Mouse (Mus musculus) lung, embryonic 16.5 days (tissue): ENCODE data around the gene Fau. TPM values are rescaled to one million over a fixed set of nuclear protein-coding genes. Genes with fewer than 3 reads are reported as not detected.

Source experiments
- ATAC-seq: fragments of 200-750 bp; cut with Nextera tagmentation; 2 replicates; pipeline ENCODE4 v1.8.0; 2017; ENCODE audit warnings: low read depth, mild to moderate bottlenecking, moderate library complexity
- H3K27ac ChIP-seq: fragments of 300-500 bp; sonication (generic); 2 replicates; pipeline ENCODE4 v1.5.1; 2014; ENCODE audit warnings: mild to moderate bottlenecking, control low read depth, low read length
- H3K27me3 ChIP-seq: fragments of 300-500 bp; sonication (generic); 2 replicates; pipeline ENCODE4 v1.6.1; 2014; ENCODE audit warnings: low read depth, low read length, mixed read lengths; ENCODE audit not compliant: control insufficient read depth, insufficient read depth
- H3K36me3 ChIP-seq: fragments of 300-500 bp; sonication (generic); 2 replicates; pipeline ENCODE4 v1.6.1; 2014; ENCODE audit warnings: low read length; ENCODE audit not compliant: control insufficient read depth, insufficient read depth
- H3K4me1 ChIP-seq: fragments of 300-500 bp; sonication (generic); replicated peaks from 2 replicates; pipeline ENCODE4 v1.6.1; 2014; ENCODE audit warnings: low read length, mixed read lengths; ENCODE audit not compliant: control insufficient read depth, insufficient read depth
- H3K4me2 ChIP-seq: fragments of 300-500 bp; sonication (generic); 2 replicates; pipeline ENCODE4 v1.6.1; 2014; ENCODE audit warnings: low read depth, low read length, control low read depth
- H3K4me3 ChIP-seq: fragments of 300-500 bp; sonication (generic); 2 replicates; pipeline ENCODE4 v1.5.1; 2014; ENCODE audit warnings: mild to moderate bottlenecking, low read length, control low read depth
- H3K9ac ChIP-seq: fragments of 300-500 bp; sonication (generic); 2 replicates; pipeline ENCODE4 v1.6.1; 2014; ENCODE audit warnings: low read length, control low read depth
- H3K9me3 ChIP-seq: fragments of 300-500 bp; sonication (generic); 2 replicates; pipeline ENCODE4 v1.6.1; 2016; ENCODE audit warnings: low read length; ENCODE audit not compliant: control insufficient read depth
- WGBS: fragments of 180-500 bp; shearing (Covaris S2); extraction: QIAGEN DNeasy Blood & Tissue Kit; methylation state at CpG from one replicate; pipeline ENCODE4 v1.1.7; 2014; 5-methylcytosine and 5-hydroxymethylcytosine counted together
- polyA plus RNA-seq: library from polyadenylated mRNA; unstranded; fragments of >200 nt; fragmentation: Nextera tagmentation; extraction: Ambion mirVana; gene quantifications from 2 replicates; pipeline ENCODE4 v1.2.1, GENCODE M21; 2015

Fau gene
- polyA plus RNA-seq, 1 experiment from 2014 or later: 774 TPM

DNA sequence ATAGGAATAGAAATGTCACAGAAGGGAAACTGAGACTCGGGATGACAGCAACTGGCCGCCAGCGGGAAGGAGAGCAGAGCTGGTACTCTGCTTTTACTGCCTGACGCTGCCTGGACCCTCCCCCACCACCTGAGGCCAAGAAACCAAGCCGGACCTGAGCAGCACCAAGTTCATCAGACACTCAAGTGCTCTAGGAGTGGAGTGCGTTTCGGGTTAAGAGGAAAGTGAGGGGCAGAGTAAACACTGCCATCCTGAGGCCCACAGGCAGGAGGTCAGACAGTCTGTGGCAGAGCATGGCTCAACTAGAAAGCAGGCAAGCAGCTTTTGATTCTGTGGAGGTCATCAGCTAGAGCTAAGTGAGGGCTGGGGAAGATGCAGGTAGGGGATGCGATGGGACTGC is 34.6 kb upstream of the Fau start:
- 37% methylated on average over 8 of the region's 8 CpGs for WGBS
- Histone ChIP-seq H3K4me2 (no peak overlapping the region), H3K27ac (peak overlapping the region; percentile 44), H3K9ac (no peak overlapping the region), H3K9me3 (no peaks in the 10 kb centered on the region), H3K27me3 (no peaks in the 10 kb centered on the region), H3K4me1 (peaks cover 2% of the 10 kb centered on the region; the same call in 1 of the 2 replicates), H3K36me3 (no peaks in the 10 kb centered on the region), H3K4me3 (no peak overlapping the region)
- ATAC-seq: peak; percentile 73

DNA sequence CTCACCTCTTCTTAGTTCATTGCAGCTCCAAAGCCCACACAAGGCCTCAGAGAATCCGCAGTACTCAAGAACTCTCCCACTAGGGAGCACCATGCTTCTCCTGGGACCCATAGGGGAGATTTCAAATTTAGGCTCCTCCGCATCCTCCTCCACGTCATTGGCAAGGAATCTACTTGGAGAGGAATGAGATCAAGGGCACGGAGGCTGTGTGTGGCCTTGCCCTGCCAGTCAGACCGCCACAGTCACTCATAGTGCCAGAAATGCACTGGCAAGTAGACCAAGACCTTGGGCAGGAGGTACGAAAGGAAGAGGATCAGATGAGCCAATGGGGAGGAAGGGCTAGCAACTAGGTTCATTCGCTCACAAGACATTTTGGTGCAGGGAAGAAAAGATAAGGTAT is 33.7 kb upstream of the Fau start:
- no peaks in the 10 kb centered on the region for H3K9me3 ChIP-seq
- no peak overlapping the region for H3K4me3 ChIP-seq
- WGBS: 61% methylated on average over 7 of the region's 7 CpGs
- H3K4me1 ChIP-seq: peaks cover 2% of the 10 kb centered on the region; the same call in 1 of the 2 replicates
- no peak overlapping the region for H3K27ac ChIP-seq
- no peak for ATAC-seq
- no peaks in the 10 kb centered on the region for H3K36me3 ChIP-seq
- no peak overlapping the region for H3K4me2 ChIP-seq
- H3K9ac ChIP-seq: no peak overlapping the region
- no peaks in the 10 kb centered on the region for H3K27me3 ChIP-seq

DNA sequence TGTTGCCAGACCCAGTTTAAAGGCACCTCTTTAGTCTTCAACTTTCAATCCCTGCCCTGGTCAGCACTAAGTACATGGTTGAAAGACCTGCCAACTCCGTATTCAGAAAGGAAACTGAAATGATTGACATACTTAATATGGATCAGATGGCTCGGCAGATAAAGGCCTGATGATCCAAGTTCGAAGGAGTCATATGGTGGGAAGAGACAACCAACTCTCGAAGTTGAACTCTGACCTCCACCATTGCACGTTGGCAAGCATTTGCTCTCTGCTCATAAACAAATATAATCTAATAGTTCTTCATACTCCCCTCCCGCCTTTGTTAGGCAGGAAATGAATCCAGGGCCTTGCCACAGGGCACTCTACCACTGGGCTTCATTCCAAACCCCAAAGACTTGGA is 28.7 kb upstream of the Fau start:
- Histone ChIP-seq H3K9me3 (no peaks in the 10 kb centered on the region), H3K4me1 (no peaks in the 10 kb centered on the region), H3K27me3 (no peaks in the 10 kb centered on the region), H3K4me2 (no peak overlapping the region), H3K36me3 (no peaks in the 10 kb centered on the region), H3K27ac (no peak overlapping the region), H3K4me3 (no peak overlapping the region), H3K9ac (no peak overlapping the region)
- ATAC-seq: no peak
- 52% methylated on average over 6 of the region's 6 CpGs for WGBS

DNA sequence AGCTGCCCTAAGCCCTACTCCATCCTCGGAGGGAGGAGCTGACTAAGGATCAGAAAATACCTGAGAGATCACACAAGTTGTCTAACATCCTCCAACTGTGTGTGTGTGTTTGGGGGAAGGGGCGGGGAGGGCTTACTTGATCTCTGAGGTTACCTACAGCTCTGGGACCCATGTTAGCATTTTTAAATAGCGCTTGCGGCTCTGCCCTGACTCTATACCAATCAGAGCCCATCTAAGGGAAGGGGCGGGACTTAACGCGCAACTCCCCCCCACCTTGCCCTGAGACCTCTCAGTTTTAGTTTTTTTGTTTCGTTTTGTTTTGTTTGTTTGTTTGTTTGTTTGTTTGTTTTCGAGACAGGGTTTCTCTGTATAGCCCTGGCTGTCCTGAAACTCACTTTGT is 28.2 kb upstream of the Fau start:
- Histone ChIP-seq H3K4me2 (no peak overlapping the region), H3K9ac (no peak overlapping the region), H3K4me1 (no peaks in the 10 kb centered on the region), H3K27ac (no peak overlapping the region), H3K9me3 (no peaks in the 10 kb centered on the region), H3K4me3 (no peak overlapping the region), H3K27me3 (no peaks in the 10 kb centered on the region), H3K36me3 (no peaks in the 10 kb centered on the region)
- no peak for ATAC-seq
- 69% methylated on average over 9 of the region's 9 CpGs for WGBS

DNA sequence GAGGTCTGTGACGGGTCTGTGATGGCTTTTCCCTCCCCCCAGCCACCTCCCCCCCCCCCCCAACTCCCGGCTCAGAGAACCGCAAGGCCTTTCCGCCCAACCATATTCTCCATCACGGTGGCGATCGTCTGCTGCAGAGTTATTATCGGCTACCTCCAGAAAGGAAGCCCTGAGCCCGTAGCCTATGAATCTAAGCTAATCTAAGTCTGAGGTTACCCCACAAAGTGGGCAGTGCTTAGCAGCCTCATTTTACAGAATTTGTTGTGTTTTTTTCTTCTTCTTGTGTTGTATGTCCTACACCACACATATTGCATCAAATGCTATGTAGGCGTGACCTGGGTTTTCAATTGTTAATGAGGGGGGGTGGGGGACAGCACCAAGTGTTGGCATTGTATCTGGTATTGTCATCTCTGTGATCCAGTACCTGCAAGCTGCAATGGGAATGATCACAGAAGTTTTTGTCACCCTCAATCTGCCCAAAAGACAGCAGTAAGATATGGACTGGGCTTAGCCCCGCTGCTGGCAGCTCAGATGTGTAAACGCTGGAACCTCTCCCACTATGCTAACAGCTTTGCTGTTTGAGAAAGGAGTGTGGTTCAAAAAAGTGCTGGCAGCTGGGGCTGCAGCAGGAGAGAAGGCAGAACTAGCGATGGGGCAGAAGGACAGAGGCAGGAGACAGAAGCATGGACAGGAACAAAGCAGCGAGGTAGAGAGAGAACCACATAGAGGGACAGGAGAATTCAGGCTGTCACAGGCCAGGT is 26.9 kb upstream of the Fau start:
- Histone ChIP-seq H3K27ac (no peak overlapping the region), H3K4me3 (no peak overlapping the region), H3K4me2 (no peak overlapping the region), H3K9me3 (no peaks in the 10 kb centered on the region), H3K9ac (peak overlapping the region; percentile 9; the same call in 1 of the 2 replicates), H3K36me3 (no peaks in the 10 kb centered on the region), H3K4me1 (no peaks in the 10 kb centered on the region), H3K27me3 (no peaks in the 10 kb centered on the region)
- ATAC-seq: no peak
- 58% methylated on average over 13 of the region's 14 CpGs for WGBS

DNA sequence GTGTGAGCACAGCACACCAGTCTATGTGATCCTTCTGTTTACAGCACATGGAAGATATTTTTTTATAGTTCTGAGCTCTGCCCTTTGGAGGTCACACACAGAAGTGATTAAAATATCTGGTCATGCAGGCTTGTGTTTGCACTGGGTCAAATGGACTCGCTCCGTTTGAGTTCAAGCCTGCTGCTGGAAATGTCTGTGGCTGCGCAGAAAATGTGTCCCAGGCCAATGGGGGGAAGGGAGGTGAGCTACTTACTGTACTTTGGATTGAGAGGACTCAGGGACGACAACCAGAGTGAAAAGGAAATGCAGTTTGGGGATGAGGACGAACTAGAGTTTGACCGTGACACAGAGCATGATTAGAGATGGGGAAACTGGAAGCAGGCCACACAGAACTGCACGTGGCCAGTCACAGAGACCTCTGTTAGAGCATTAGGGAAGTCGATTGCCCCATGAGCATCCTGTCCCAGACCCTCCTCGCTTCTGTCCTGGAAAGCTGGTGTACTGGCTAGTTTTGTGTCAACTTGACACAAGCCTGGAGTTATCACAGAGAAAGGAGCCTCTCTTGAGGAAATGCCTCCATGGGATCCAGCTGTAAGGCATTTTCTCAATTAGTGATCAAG is 21.6 kb upstream of the Fau start:
- H3K4me1 ChIP-seq: no peaks in the 10 kb centered on the region
- 68% methylated on average over 9 of the region's 9 CpGs for WGBS
- no peak overlapping the region for H3K4me2 ChIP-seq
- no peaks in the 10 kb centered on the region for H3K27me3 ChIP-seq
- H3K9ac ChIP-seq: no peak overlapping the region
- no peak overlapping the region for H3K27ac ChIP-seq
- H3K4me3 ChIP-seq: no peak overlapping the region
- no peaks in the 10 kb centered on the region for H3K9me3 ChIP-seq
- no peak for ATAC-seq
- no peaks in the 10 kb centered on the region for H3K36me3 ChIP-seq

DNA sequence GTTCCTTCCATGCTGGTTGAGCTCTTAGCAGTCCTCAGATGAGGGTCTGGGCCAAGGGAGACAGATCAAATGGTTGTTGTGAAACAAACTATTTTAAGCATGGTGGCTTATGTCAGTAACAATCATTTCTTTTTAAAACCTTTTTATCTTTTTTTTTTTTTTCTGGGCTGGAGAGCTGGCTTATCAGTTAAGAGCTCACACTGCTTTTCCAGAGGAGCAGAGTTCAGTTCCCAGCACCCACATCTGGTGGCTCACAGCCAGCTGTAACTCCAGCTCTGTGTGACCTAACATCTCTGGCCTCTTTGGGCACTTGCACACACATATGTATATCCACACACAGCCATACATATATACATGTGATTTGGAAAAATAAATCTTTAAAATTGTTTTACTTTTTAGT is 19.9 kb upstream of the Fau start:
- H3K36me3 ChIP-seq: no peaks in the 10 kb centered on the region
- H3K27ac ChIP-seq: no peak overlapping the region
- H3K4me2 ChIP-seq: no peak overlapping the region
- no peak overlapping the region for H3K4me3 ChIP-seq
- no peak overlapping the region for H3K9ac ChIP-seq
- no peaks in the 10 kb centered on the region for H3K9me3 ChIP-seq
- H3K4me1 ChIP-seq: no peaks in the 10 kb centered on the region
- no peak for ATAC-seq
- H3K27me3 ChIP-seq: no peaks in the 10 kb centered on the region

DNA sequence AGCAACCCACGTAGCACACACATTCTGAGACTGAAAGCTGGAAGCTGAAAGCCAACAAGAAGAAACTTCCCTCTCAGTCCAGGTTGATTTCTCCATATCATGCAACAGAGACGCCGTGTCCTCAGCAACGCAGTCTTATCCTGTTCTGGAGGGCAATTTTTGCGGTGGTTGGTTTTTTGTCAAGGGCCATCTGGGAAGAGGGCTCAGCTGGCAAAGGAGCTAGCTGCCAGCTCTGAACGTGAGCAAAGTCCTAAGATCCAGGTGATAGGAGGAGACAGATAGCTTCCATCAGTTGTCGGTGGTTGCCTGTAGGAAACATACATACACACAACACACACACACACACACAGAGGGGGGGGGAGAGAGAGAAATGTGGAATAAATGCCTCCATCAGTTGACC is 19.3 kb upstream of the Fau start:
- H3K27me3 ChIP-seq: no peaks in the 10 kb centered on the region
- H3K27ac ChIP-seq: no peak overlapping the region
- no peaks in the 10 kb centered on the region for H3K9me3 ChIP-seq
- H3K4me3 ChIP-seq: no peak overlapping the region
- H3K9ac ChIP-seq: no peak overlapping the region
- ATAC-seq: no peak
- H3K36me3 ChIP-seq: no peaks in the 10 kb centered on the region
- H3K4me2 ChIP-seq: no peak overlapping the region
- WGBS: 76% methylated on average over 7 of the region's 7 CpGs
- H3K4me1 ChIP-seq: no peaks in the 10 kb centered on the region

DNA sequence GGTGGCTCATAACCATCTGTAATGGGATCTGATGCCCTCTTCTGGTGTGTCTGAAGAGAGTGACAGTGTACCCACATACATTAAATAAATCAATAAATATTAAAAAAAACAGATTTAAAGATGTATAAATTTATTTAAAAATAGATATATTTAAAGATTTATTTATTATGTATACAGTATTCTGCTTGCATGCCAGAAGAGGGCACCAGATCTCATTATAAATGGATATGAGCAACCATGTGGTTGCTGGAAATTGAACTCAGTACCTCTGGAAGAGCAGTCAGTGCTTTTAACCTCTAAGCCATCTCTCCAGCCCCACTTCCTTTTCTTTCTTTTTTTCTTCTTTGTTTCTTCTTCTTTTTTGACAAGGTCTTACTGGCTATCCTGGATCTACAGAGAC is 17.6 kb upstream of the Fau start:
- Histone ChIP-seq H3K36me3 (no peaks in the 10 kb centered on the region), H3K4me3 (no peak overlapping the region), H3K4me1 (peaks cover under 1% of the 10 kb centered on the region; the same call in 1 of the 2 replicates), H3K9me3 (no peaks in the 10 kb centered on the region), H3K9ac (no peak overlapping the region), H3K27ac (no peak overlapping the region), H3K27me3 (no peaks in the 10 kb centered on the region), H3K4me2 (no peak overlapping the region)
- ATAC-seq: no peak
